Mouse (Mus musculus) left cerebral cortex, adult 11 months (tissue): ENCODE results near the gene Lif.

Experiments used
- DNase-seq: peaks from one replicate; pipeline ENCODE4 v3.0.0; 2022; ENCODE audit warnings: low spot score

The Lif gene

DNA sequence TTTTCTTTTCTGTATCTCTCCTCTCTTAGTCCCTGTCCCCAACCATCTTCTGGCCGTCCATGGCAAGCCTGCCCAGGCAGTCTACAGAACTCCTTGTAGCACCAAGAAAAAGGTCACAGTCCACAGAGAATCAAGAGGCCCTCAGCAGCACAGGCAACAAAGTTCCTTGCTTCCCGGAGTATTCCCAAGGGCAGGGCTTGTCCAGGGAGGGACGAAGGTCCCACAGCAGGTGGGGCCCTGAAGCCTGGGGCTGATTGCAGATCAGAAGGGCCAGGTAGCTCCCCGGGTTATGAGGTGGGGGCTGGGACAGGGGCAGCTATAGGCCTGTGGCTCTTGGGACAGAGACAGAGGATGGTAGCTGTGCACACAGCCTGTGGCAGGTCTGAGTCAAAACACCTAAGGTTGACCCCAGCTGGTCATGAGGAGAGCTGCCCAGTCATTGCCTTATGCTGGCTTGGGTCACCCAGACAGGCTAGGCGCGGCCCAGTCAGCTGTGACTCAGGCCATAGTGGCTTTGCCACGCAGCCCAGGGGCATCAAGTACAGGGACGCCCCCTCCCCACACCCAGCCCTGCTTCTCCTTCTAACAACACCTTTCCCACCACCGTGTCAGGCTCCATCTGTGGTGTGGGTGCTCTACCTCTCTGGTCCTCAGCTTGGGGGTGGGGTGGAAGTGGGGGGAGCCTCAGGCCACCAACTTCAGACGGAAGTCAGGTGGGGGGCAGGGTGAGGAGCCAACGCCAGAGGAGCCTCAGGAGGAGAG lies at the start of gene Lif:
Lif (plus strand) TSS at position 712 of the 762 bp plus-strand sequence.
- no peak for DNase-seq

DNA sequence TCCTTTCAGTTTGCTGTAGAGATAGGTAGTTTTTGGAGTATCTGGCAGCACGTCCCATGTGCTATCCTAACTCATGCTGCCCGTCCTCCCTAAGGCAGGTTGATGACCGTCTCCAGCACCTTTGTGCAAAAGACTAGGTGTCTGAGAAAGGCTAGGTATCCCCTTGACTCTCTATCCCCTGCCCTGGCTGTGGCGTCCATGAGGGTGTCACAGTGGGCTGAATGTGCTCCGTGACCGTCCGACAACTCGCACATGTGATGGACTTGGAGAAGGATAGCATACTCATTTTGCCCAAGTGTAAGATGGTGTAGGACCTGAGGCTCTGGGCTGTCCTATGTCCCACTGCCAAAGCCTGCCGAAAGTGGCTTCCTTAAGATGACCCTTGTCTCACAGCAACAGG lies 49.7 kb upstream of the Lif start:
- DNase-seq: no peak

DNA sequence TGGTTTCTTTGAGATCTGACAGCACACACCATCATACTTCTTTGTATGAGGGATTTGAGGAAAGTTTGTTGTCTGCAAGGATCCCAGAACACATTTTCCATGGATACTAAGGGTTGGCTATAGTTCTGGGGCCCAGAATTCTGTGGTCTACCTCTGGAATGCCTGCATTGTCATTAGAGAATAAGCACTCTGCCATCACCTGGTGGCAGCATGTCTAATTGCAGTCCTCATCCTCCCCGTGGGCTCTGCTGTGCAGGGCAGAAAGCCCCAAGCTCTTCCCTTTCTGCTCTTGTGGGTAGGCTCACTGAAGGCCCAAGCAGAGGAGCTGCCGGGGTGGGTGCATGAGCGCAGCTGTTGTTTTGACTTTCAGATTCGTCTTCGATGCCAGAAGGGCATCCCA lies 47.8 kb upstream of the Lif start:
- DNase-seq: no peak

DNA sequence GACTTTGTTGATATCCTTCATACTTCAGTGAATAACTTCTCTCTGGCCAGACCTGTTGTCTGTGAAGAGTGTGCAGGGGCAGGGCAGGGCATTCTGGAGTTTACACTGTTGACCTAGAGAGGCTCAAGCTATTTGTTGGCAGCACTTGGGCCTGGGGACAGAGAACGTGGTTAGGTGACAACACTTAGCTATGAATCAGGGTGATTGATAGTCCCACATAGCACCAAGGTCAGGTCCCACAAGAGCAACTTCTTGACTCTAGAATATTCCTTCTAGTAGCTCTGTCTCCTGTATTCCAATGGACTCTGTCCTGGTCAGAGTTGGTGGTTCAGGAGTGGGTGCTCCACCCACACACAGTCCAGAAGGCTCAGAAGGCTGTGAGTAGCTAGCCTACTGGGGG lies 46.6 kb upstream of the Lif start:
- DNase-seq: no peak

DNA sequence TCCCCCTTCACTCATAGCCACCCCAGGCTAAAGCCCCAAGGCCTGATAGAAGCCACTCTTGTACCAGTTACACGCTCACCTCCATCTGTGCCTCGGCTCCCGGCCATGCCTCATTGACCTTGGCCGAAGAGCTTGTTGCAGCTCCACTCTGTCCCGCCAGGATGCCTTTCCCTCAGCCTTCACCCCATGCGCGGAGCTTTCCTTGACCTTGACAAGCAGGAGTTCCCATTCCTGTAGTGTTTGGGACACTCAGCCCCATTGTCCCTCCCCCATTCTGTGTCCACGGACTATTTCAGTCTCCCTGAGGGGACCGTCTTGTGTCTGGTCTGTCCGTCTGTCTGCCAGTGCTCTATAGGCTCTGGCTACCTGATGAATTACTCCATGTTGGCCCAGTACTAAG lies 44.2 kb upstream of the Lif start:
- DNase-seq: no peak

DNA sequence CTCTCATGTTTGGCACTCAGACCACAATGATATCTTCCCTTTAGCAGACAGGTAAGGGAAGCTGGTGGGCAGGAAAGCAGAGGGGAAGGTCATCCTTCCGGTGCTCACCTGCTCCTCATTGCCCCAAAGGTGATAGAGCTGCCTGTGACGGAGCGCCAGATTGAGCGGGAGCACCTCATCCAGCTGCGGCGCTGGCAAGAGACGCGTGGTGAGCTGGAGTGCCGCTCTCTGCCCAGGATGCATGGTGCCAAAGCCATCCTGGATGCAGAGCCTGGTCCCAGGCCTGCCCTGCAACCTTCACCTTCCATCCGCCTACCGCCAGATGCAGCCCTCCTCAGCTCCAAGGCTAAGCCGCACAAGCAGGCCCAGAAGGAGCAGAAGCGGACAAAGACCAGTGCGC lies 42.8 kb upstream of the Lif start:
- DNase-seq: no peak

DNA sequence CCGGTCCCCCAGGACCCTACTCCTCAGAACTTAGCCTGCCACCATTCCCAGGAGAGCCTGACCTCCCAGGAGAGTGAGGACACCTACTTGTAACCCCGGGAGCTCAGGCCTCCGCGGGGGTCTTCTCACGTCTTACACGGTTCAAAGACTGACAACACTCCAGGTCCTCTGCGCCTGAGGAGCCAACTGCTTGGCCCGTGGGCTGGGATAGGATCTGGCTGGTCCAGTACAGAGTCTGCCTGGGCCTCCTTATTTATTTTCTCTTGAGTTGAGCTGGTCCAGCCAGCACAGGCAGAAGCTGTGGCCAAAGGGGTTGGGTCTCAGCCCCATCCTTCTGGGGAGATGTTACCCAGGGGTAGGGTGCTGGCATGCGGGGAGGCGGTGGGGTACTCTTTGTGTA lies 42.3 kb upstream of the Lif start:
- DNase-seq: no peak

DNA sequence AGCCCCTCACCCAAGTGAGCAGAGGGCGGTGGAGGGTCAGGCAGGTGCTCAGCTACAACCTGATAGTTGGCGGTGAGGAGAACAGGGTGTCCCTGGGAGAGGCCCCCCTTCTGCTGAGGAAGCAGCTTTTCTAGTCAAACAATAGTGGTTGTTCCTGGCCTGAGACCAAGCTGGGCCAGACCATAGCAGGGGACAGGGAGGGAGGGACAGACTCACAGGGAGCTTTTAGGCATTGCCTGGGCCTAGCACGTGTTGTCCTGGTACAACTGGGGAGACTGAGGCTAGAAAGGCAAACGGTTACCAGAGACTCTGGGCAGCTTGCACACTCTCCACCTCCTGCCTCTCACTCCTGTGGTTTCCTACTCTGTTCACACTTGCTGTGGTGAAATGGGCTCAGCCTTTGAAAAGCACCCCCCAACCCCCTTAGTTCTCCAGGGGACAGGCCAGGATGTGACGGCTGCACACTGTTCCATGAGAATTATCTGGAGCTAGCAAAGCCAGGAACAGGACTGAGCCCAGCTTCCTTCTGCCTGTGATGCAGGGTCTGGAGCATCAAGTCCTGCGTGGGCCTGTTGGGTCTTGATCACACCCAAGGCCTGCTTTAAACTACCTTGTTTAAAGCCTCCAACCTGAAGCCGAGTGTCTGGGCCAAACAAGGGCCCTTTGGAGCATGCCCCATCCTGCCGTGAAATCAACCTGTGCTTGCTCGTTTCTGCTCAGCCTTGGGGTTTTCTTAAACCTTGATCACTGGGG lies 40.9 kb upstream of the Lif start:
- DNase-seq: no peak

DNA sequence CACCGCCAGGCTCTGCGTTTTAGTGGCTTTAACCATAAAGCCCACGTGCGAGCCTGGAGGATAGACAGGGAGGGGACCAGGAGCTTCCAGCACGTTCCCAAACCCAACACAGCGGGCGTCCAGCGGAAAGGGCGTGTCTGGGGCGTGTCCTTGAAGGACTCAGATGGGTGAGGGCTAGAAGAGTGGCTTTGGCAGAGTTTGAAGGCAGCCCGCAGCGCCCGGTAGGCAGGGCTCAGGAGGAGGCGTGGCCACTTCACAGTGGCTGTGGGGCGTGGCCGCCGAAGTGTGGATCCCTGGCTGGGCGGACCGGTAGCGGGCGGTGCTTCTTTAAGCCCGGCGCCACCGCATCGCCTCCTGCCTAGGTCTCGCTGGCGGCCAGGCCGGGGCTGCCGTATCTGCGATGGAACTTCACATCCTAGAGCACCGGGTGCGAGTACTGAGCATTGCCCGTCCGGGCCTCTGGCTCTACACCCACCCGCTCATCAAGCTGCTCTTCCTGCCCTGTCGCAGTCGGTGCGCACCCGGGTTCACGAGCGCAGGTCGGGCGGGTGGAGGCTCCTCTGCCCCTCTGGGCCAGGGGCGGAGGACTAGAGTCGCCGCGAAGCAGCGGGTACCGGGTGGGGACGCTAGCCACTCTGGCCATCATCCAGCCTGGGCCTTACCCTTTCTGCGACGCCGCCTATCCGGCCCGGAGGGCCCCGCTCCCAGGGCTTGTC lies 39.3 kb upstream of the Lif start, which contains the start of gene Castor1:
Castor1 (plus strand) TSS at position 312 of the 716 bp plus-strand sequence.
- no peak for DNase-seq

DNA sequence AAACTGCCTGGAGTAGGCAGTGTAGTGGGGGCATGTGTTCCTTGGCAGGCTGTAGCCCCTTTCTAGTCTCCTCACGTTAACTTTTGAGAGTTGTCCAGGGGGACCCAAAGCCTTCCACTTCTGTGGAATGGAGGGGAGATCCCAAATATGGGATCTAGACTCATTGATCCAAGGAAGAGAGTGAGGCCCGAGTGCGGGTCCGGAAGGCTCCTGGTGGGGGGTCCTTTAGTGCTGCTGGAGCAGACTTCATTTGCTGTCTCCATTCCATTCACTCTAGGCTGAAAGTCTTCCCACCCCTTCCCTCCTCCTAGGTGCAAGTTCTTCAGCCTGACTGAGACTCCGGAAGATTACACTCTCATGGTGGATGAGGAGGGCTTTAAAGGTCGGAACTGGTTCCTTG lies 38.7 kb upstream of the Lif start:
- no peak for DNase-seq

DNA sequence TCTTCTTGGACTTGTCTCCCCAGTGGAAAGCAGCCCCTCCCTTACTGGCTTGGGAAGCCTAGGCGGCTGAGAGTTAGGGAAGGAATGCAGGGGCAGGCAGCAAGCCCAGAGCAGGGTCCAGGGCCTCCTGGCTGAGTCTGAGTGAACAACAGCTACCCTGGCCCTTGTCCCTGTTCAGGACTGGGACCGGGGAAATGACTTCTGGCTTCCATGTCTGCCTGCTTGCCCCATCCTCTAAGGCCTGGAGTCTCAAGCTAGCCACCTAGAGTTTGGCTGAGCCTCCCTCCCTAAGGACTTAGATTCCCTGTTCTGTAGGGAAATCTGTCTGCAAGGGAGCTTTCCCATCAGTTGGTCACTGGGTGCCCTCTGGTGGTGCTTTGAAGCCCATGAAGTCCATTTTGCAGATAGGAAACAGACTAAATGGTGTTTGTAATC lies 38.0 kb upstream of the Lif start:
- no peak for DNase-seq

DNA sequence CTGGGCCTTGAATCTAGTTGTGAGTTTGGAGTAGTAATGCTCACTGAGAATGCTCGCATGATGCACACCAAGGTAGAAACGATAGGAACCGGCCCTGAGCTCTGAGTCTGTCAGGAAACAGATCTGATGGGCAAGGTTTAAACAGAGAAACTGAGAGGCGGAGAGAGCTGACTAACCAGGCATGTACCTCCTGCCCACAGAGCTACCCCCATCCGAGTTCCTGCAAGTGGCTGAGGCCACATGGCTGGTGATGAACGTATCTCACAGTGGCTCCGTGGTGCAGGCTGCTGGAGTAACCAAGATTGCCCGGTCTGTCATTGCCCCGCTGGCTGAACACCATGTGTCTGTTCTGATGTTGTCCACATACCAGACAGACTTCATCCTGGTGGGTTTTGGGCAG lies 37.4 kb upstream of the Lif start:
- no peak for DNase-seq

DNA sequence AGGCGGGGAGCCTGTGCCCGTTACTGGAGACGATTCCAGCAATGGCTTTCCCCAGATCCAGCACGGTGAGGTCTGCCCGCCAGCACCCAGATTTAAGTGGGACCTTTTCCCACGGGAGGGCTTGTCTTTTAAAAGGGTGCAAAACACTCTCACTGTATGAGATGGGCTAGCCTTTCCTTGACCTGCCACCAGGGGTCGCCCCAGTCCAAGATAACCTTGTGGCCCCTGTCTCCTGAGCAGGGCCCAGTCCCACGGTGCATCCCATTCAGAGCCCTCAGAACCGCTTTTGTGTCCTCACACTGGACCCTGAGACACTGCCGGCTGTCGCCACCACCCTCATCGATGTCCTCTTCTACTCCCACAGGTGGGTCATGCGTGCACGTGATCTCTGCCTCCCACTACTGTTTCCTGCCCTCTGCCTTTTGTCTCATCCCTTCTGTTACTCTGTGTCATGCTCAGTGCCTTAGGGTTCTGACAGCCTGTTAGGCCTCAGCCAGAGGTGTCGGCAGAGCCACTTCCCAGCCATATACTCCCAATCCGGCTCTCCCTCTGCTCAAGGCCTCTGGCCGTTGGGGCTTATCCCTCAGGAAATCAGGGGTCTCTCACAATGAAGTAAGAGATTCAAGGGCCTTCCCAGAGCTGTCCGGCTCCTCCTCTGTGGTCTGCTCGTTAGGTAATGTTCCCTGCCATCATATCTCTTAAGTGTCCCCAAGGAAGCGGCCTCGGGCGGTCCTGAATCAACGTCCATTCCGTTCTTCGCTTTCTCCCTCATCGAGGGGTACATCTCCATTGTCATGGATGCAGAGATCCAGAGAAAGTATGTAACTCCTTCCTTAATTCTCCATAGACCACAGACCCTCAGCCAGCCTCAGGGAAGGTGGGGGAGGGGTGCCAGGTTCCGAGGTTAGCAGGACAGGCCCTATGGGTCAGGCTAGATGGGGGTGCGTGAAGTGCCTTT lies 36.6 kb upstream of the Lif start:
- no peak for DNase-seq

DNA sequence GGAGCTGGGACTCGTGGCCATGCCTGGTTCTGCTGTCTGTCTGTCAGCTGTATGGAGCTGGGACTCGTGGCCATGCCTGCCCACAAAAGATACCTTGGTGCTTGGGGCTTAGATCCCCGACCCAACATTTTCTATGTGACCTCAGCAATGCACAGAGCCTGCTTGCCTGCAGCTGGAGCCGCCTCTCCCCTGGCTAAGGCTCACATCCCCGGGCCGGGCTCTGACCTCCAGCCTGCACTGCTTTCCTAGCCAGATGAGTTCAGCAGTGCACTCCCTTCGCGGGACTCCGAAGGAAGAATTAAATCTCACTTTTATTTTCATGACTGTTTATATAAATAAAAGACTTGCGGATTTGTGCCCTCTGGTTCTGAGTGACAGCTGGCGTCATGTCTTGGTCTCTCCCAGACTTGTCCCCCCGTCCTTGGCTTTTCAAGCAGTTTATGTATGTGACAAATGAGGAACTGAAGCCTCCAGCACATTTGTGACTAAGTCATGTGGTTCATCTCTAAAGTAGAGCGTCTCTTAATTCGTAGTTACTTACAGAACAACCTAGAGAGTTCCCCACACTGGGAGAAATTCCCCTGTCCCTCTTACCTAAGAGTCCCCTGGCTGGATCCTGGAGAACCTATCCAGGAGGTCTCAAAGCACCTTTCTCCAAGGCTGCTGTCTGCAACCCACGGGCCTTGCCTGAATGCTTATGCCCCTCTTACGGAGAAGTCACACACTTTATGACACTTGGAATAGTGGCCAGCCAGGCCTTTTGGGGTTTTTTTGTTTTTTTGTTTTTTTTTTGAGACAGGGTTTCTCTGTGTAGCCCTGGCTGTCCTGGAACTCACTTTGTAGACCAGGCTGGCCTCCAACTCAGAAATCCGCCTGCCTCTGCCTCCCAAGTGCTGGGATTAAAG lies 35.1 kb upstream of the Lif start:
- no peak for DNase-seq

DNA sequence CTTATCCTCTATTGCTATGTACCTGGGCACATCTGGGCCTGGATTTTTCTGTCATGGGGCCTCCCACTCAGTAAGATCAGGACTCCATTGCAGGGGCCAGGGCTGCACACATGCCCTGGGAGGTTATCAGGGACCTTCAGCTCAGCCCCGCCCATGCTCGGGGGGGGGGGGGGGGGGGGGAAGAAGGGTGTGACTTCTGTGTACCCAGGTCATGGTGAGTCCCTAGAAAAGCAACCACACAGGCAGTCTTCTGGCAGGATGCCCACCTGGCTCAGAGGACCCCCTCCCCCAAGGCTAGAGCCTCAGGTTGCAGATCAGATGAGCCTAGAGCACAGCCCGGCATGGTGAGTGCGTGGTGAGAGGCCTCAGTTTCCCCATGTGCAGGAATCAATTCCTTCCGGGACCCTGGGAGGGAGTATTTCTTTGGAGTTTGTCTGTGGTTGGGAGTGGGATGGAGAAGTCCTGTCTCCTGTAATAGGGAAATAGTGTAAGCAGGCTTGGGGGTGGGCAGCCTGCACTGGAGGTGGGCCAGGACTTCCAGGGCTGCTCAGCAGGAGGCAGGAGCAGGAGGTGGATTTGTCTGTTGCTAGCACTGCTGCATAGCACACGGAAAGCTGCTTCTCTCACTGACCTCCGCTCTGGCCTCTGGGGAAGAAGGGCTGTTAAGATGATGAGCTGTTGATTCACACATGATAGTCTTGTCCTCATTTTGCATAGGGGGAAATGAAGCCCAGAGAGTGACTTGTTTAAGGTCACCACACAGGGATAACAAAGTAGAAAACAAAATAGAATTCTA lies 33.8 kb upstream of the Lif start:
- DNase-seq: no peak

DNA sequence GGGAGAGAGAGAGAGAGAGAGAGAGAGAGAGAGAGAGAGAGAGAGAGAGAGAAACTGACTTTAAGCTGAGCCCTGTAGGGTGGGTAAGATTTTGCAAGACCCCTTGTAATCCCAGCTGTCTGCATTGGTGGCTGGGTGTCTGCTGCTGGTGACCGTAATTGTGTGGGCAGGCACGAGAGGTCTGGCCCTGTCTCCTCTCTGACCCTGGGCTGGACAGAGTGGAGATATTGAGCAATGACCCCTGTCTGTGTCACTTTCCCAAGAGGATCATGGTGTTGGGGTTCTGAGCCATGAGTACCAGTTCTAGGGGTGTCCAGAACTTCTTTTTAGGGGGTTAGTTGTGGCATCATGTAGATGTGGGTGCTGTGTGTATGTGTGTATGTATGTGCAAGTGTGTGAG lies 33.1 kb upstream of the Lif start:
- no peak for DNase-seq

DNA sequence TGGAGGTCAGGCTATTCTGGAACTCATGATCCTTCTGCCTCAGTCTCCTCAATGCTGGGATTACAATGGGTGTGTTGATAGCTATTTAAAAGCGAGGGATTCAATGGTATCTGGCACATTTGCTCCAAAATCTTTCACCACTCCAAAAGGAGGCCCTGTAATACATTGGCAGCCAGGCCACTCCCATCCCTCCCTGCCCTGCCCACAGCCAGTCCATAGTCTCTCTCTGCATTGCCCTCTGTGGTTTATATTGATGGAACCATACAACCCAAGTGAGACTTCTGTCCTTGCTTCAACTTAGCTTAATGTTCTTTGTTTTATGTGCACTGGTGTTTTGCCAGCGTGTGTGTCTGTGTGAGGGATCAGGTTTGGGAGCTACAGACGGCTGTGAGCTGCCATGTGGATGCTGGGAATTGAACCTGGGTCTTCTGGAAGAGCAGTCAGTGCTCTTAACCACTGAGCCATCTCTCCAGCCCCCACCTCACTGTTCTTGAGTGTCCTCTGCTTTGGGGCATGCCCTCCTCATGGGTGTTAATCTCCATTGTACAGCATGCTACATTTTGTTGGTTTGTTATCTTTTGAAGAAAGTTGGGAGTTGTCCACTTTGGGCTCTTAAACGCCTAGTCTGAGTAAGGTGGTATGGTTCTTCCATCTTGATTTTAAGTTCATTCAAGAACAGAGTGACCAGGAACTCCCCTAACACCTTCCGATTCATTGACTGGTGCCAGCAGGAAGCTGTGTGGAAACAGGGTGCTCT lies 30.6 kb upstream of the Lif start:
- no peak for DNase-seq

DNA sequence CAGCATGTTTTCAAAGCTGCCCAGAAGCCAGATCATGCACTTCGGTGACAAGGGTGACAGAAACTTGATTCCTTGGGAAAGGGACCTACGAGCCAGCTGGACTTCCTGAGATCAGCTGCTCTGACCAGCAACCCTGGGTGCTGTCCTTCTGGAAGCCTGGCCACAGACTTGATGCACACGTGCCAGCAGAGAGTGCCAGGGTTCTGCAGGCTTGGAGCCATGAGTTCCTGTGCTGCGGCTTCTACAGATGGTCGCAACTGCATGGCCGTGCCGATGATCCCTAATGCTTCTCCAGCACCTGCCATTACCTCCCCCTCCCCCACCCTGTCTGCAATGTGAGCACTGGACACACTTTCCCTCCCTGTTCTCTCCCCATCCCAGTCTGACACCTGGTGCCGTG lies 28.9 kb upstream of the Lif start:
- DNase-seq: no peak

DNA sequence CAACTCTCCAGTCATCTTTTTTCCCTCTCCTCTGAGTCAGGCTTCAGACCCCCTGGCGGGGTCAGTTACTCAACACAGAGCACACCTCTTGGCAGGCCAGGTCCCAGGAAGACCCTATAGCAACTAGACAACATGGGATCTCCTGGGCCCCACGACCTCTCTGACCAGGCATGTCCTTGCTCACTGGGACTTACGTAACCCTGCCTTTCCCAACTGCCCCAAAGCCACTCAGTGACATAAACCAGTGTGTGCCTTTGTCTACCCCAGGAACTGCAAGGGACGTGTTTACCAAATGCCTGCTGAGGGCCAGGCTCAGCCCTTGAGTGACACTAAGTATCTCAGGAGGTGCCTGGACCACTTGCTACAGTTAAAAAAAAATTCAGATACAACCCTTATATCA lies 27.5 kb upstream of the Lif start:
- DNase-seq: no peak
